Mouse (Mus musculus) thymus, adult 2 months (tissue): Measurements from ENCODE around the gene Dffb. TPM values are rescaled to one million over a fixed set of nuclear protein-coding genes. Genes with fewer than 3 reads are reported as not detected.

Source experiments
- DNase-seq: peaks from one replicate; pipeline ENCODE4 v3.0.0; 2021
- H3K27ac ChIP-seq: fragments of 200-500 bp; 2 replicates; pipeline ENCODE4 v1.5.1; 2012; ENCODE audit warnings: low read length, control low read depth; ENCODE audit not compliant: control insufficient read depth, insufficient read depth
- H3K27me3 ChIP-seq: fragments of 200-500 bp; 2 replicates; pipeline ENCODE4 v1.6.1; 2012; ENCODE audit warnings: mild to moderate bottlenecking, low read length, moderate library complexity, mixed read lengths; ENCODE audit not compliant: control insufficient read depth, insufficient read depth
- H3K36me3 ChIP-seq: fragments of 200-500 bp; 2 replicates; pipeline ENCODE4 v1.6.1; 2012; ENCODE audit warnings: mild to moderate bottlenecking, low read length, moderate library complexity; ENCODE audit not compliant: control insufficient read depth, insufficient read depth
- H3K4me1 ChIP-seq: fragments of 200-500 bp; replicated peaks from 2 replicates; pipeline ENCODE4 v1.6.1; 2012; ENCODE audit warnings: low read length; ENCODE audit not compliant: control insufficient read depth, insufficient read depth
- H3K4me3 ChIP-seq: fragments of 200-500 bp; 2 replicates; pipeline ENCODE4 v1.5.1; 2012; ENCODE audit warnings: mild to moderate bottlenecking, low read length, control low read depth, moderate library complexity; ENCODE audit not compliant: control insufficient read depth, insufficient read depth
- CTCF ChIP-seq: fragments of 200-500 bp; IDR thresholded peaks from 2 replicates; pipeline ENCODE4 v1.5.1; 2012; ENCODE audit warnings: mild to moderate bottlenecking, control low read depth, low read length, moderate library complexity, borderline replicate concordance; ENCODE audit not compliant: control insufficient read depth, poor library complexity, insufficient read depth; ENCODE audit errors: extremely low read depth
- POLR2A ChIP-seq: fragments of 200-500 bp; IDR thresholded peaks from 2 replicates; pipeline ENCODE4 v1.6.1; 2012; ENCODE audit warnings: mild to moderate bottlenecking, low read length, control low read depth, moderate library complexity; ENCODE audit not compliant: control insufficient read depth, poor library complexity, insufficient read depth; ENCODE audit errors: extremely low read depth
- WGBS: fragments of 180-500 bp; shearing (Covaris S2); methylation state at CpG from one replicate; pipeline ENCODE4 v1.1.7; 2018; 5-methylcytosine and 5-hydroxymethylcytosine counted together
- polyA plus RNA-seq: library from polyadenylated mRNA; depleted of rRNA; stranded (reverse); fragments of >200 nt; gene quantifications from 2 replicates; pipeline ENCODE4 v1.2.3, GENCODE M21; 2012

The Dffb gene
- polyA plus RNA-seq, 1 experiment: 50.1 TPM

- 57% methylated on average over 5 of the region's 5 CpGs for WGBS
Observed at GRCm38 (mm10) chr4:153951692-153952091, 23.2 kb downstream of the Dffb start.

DNA sequence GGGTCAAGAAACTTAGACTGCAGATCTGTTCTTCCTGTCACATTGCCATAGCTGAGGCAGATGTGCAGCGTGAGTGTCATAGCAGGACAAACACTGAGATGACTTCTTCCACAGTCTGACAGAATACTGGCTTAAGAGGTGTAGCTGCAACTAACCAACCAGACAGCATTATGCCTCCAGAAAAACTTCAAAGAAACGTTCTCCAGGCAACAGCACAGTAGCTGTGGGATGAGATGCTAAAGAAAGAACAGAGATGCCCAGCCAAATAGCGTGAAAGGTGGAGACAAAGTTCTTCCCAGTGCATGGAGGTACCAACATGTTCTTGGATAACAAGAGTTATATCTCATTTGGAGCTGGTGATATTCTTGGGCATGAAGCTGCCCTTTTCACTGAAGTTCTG lies 23.8 kb downstream of the Dffb start:
- H3K27ac ChIP-seq: no peak overlapping the region
- WGBS: 54% methylated on average over 3 of the region's 3 CpGs
- no peaks in the 10 kb centered on the region for H3K4me1 ChIP-seq
- H3K36me3 ChIP-seq: no peaks in the 10 kb centered on the region
- H3K4me3 ChIP-seq: no peak overlapping the region
- TF ChIP-seq POLR2A (no peak), CTCF (no peak)
- no peaks in the 10 kb centered on the region for H3K27me3 ChIP-seq
- DNase-seq: no peak

More at GRCm38 (mm10) chr4:153951692-153952091, 23.2 kb downstream of the Dffb start:
- Histone ChIP-seq H3K27me3 (no peaks in the 10 kb centered on the region), H3K4me3 (no peak overlapping the region), H3K36me3 (no peaks in the 10 kb centered on the region), H3K27ac (no peak overlapping the region), H3K4me1 (no peaks in the 10 kb centered on the region)
- TF ChIP-seq POLR2A (no peak), CTCF (no peak)
- DNase-seq: no peak

- Histone ChIP-seq H3K4me1 (no peaks in the 10 kb centered on the region), H3K36me3 (no peaks in the 10 kb centered on the region), H3K27me3 (no peaks in the 10 kb centered on the region), H3K4me3 (no peak overlapping the region), H3K27ac (no peak overlapping the region)
- TF ChIP-seq CTCF (no peak), POLR2A (no peak)
- 80% methylated on average over 2 of the region's 2 CpGs for WGBS
- DNase-seq: no peak
Observed at GRCm38 (mm10) chr4:153950372-153950771, 24.6 kb downstream of the Dffb start.

GRCm38 (mm10) chr4:153945741-153946140 lies 29.2 kb downstream of the Dffb start:
- no peaks in the 10 kb centered on the region; the same call in 1 of the 2 replicates for H3K27me3 ChIP-seq
- no peak overlapping the region for H3K27ac ChIP-seq
- 87% methylated on average over 6 of the region's 6 CpGs for WGBS
- no peaks in the 10 kb centered on the region for H3K36me3 ChIP-seq
- H3K4me3 ChIP-seq: no peak overlapping the region
- no peaks in the 10 kb centered on the region for H3K4me1 ChIP-seq
- TF ChIP-seq CTCF: no peak
- TF ChIP-seq POLR2A: no peak
- DNase-seq: no peak

GRCm38 (mm10) chr4:153944261-153944660 lies 30.7 kb downstream of the Dffb start:
- 21% methylated on average over 6 of the region's 6 CpGs for WGBS
- DNase-seq: no peak
- no peak overlapping the region for H3K27ac ChIP-seq
- H3K4me1 ChIP-seq: no peaks in the 10 kb centered on the region
- H3K27me3 ChIP-seq: no peaks in the 10 kb centered on the region; the same call in 1 of the 2 replicates
- no peak overlapping the region for H3K4me3 ChIP-seq
- no peaks in the 10 kb centered on the region for H3K36me3 ChIP-seq
- TF ChIP-seq POLR2A (no peak), CTCF (no peak)

GRCm38 (mm10) chr4:153943243-153943642 lies 31.7 kb downstream of the Dffb start:
- no peak overlapping the region for H3K4me3 ChIP-seq
- no peak for DNase-seq
- WGBS: 40% methylated on average over 4 of the region's 4 CpGs
- no peaks in the 10 kb centered on the region for H3K4me1 ChIP-seq
- H3K27me3 ChIP-seq: no peaks in the 10 kb centered on the region; the same call in 1 of the 2 replicates
- no peaks in the 10 kb centered on the region for H3K36me3 ChIP-seq
- no peak overlapping the region for H3K27ac ChIP-seq
- TF ChIP-seq CTCF (no peak), POLR2A (no peak)

- WGBS: 78% methylated on average over 4 of the region's 4 CpGs
- Histone ChIP-seq H3K36me3 (no peaks in the 10 kb centered on the region), H3K27me3 (no peaks in the 10 kb centered on the region), H3K4me1 (no peaks in the 10 kb centered on the region), H3K4me3 (no peak overlapping the region), H3K27ac (no peak overlapping the region)
- no peak for DNase-seq
- TF ChIP-seq POLR2A (no peak), CTCF (no peak)
Observed at GRCm38 (mm10) chr4:153929921-153930320, 45.0 kb downstream of the Dffb start.
